Mouse (Mus musculus) yolk sac, embryonic 10.5 days (tissue): ENCODE data around the gene Zc3h18.

Source experiments
- DNase-seq: peaks from one replicate; pipeline ENCODE4 v3.0.0-alpha.2; 2017; ENCODE audit warnings: low spot score

The Zc3h18 gene

DNA sequence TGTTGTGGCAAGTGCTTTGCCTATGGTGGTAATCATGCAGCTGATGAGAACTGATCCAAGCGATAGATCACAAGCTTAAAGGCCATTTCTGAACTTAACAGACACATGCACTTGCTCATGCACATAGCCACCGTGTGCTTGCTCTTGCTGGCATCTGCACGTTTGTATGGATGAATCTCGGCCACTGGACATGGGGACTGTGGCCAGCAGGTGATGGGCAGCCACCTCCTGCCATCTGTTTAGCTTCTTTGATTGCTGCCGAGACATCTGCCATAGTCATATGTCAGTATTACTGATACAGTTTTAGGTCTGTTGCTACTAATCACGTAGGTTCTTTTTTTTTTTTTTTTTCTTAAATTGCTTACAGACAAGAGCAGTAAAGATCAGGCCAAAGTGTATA, 18.9 kb downstream of the Zc3h18 start:
- DNase-seq, result no peak

DNA sequence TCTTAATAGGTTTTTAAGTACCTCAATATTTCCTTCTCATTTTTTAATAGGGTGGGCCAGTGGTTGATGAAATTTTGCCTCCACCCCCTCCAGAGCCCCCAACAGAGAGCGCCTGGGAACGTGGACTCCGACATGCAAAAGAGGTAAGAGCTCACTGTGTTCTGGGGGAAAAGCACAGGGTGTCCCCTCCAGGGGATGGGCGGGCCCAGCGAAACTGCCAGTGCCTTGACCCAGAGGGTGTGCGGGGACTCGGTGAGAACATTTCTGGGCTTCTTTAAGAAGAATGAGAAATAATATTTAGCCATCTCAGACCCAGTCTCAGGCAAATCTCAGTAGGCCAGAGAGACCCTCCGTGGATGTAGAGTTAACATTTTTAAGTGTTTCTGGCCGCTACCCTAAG, 21.8 kb downstream of the Zc3h18 start:
- no peak for DNase-seq

DNA sequence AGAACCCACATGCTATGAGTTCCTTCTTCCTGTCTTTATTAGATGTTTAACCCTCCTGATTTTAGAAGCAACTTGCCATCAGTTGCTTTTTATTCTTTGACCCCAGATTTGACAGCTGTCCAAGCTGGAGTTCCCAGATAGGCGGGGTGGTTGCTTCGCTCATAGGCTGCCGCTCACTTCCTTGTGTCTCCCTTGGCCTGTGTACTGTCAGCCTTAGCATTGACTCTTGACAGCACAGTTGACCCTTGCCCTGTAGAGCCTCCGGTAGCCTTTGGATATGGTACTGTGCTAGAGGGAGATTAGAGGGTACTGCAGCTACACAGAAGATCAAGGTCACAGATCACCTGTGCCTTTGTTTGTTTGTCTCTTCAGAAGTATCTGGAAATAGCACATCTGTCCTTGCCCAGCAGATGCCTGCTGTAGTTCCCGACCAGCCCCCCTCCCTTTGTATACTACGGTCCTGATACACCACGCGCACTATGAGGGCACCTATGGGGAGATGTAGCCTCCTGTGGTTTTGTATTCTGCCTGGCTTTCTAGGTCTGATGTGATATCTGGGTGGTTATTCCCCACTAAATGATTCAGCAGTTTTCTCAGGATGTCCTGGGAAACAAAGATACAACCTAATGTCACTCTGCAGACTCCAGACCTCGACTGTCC, 28.9 kb downstream of the Zc3h18 start:
- peak; percentile 78 for DNase-seq

DNA sequence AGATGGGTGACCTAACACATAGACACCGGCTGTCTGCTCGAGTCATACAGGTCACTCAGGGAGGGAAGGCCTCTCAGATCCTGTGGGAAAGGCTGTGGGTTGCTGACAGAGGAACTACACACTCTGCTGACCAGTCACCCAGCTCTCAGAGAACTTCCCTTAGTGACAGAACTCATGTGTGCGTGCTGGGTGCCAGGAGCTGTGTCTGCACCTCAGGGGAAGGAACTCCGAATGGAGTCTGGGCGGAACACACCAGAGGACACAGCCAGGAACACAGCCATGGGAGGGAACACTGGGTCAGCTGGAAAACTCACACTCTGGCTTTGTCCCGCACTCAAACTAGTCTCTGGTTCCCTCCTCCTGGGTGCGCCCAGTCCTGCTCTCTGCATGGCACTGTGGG, 31.3 kb downstream of the Zc3h18 start:
- DNase-seq, result no peak

DNA sequence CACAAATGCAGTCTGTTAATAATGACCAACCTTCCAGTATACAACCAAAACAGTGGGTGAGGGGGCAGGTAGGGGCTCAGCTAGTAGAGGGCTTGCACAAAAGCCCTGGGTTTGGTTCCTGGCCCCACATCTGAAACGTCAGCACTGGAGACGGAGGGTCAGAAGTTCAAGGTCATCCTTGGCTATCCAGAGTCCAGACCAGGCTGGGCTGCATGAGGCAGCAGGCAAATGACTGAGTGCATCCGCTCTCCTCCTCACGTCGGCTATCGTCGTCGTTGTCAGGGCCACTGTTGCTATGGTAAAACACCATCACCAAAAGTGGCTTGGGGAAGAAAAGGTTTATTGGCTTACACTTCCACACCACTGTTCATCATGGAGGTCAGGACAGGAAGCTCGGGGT, 37.9 kb downstream of the Zc3h18 start:
- no peak for DNase-seq

DNA sequence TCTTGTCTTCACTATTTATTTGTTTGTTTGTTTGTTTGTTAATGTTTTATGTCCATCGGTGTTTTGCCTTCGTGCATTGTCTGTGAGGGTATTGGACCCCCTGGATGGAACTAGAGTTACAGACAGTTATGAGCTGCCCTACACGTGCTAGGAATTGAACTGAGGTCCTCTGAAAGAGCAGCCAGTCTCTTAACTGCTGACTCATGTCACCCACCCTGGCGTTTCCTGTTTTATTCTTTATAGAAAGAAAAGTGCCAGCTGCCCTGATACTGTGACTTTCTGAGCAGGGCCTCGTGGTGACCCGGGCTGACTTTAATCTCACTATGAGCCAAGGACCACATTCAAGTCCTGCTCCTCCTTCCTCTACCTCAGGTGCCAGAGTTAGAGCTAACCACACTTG, 39.1 kb downstream of the Zc3h18 start:
- no peak for DNase-seq

DNA sequence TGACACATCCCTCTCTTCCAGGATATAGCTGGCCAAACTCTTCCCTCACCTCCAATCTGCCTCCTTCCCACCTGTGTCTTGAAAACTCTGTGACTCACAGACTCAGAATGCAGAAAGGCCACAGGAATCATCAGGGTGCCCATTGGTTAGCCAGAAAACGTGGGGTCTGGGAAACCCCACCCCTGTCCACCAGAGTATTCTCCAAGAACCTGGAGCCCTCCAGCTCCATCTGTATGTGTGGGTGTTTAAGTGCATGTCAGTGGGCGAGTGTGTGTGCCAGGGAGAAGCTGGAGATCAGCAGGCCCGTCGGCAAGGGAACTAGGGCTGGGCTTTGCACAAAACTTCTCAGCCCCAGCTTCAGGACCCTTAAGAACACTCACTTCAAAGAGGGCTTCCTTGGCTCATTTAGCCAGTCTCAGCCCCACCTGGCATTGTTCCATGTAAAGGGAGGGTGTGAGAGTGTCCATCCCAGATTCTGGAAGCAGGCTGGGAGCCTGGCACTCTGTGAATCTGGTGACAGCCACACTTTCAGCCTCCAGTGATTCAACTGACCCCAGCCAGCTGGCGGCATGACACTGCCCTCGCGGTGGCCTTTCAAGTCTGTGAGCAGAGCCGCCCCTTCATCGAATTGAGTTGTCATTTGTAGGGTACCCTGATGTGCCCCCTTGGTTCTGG, 43.6 kb downstream of the Zc3h18 start:
- DNase-seq, result no peak

DNA sequence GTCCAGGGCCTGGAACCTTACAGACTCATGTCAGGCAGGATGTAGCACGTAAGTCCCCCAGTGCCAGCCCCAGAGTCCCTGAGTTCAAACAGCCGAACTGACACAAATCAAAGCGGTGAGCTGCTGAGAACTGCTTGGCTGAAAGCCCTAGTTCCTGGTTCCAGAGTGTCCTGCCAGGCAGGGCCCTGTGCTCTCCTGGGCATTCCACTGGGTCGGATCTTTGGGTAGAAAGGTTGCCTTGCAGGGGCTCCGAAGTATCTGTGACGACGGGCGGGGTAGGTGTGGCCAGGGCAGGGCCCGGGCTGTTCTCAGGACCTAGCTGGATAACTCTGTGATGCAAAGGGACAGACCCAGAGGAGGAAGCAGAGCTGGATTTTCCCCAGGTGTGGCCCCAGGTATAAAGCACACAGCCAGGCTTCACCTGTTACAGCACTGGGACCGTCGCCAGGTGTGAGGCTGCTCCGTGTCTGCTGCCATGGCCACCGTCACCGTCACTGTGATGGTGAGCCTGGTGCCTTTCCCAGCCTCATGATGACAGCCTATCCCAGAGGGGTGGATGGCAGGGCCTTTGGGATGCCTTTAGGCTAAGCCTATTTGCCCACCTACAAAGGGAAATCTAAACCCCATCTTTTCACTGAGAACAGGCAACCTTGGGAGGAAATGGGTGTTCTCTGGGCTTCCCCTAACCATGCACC, 45.1 kb downstream of the Zc3h18 start, which contains the start of gene Il17c:
Gene Il17c, plus strand, starts transcription at position 645 of the 695 bp plus-strand sequence.
- no peak for DNase-seq

DNA sequence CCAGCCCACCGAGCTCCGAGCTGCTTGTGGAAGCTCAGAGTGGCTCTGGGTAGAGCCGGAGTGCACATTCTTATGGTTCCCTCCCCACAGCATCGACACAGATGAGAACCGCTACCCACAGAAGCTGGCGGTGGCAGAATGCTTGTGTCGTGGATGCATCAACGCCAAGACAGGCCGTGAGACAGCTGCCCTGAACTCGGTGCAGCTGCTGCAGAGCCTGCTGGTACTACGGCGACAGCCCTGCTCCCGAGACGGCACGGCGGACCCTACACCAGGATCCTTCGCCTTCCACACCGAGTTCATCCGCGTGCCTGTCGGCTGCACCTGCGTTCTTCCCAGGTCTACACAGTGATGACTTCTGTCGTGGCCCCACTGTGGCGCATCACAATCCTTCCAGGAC, 46.8 kb downstream of the Zc3h18 start:
- no peak for DNase-seq

DNA sequence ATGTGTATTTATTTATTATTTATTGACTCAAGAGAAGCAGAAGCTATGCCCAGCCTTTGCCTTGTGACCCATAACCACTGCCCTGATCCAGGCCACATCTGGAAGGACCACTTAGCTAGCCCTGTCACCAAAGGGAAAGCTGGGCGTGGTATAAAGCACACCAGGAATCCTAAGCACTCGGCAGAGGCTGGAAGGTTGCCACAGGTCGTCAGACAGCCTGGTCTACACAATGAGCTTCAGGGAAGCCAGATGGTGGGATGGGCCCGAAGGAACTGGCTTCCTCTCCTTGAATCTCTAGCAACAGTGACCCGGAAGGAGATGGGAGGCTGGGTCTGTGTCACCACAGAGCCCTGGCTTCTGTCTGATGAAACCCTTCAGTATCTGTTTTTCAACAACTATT, 47.2 kb downstream of the Zc3h18 start:
- DNase-seq, result no peak

DNA sequence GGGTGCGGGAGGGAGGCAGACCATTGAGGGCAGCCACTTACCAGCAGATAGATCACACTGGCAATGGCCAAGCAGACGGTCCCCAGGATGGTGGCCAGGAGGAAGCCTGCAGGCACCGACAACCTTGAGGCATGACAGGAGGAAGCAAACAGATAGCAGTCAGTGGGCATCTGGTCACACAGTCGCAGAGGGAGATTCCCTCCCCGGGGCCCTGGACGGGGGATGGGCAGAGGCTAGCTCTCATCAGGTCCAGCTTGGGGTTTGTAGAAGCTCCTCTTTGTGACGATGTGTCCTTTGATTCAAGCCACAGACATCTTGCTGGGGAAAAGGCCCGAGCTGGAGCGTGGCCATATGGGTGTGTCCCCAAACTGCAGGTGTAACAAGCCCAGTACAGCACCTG, 49.7 kb downstream of the Zc3h18 start:
- DNase-seq, result no peak

DNA sequence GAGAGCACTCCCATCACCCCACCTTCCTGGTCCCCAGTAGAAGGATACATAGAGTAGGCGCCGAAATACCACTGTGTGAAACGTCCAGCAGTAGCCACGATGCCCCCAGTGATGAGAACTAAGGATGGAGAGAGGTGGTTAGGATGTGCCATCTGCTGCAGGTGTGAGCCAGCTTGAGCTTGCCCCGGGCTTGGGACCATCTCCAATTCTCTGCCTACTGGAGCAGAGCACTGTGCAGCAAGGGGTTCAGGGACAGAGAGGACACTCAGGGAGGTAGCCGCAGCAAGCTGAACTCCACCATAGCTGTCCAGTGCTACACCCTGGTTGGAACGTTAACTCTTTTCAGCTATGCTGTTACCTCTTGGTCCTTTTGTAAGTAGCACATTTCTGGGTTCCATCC, 51.2 kb downstream of the Zc3h18 start:
- no peak for DNase-seq

DNA sequence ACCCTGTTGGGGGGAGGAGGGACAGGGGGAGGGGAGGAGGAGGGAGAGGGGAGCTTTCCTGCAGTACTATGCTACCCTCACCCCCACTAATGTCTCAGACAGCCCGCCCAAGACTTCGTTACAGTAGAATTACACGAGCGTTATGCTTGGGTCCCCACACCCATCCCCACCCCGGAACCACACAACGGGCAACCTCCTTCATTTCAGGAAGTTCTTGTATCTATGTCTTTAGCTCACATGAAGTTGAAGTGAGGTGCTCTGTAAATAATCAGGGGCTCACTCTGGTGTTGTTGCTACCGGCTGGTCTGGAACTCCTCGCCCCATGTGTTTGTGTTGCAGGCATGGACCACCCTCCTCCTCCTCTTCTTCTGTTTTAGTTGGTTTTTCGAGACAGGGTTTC, 51.8 kb downstream of the Zc3h18 start:
- DNase-seq, result no peak

DNA sequence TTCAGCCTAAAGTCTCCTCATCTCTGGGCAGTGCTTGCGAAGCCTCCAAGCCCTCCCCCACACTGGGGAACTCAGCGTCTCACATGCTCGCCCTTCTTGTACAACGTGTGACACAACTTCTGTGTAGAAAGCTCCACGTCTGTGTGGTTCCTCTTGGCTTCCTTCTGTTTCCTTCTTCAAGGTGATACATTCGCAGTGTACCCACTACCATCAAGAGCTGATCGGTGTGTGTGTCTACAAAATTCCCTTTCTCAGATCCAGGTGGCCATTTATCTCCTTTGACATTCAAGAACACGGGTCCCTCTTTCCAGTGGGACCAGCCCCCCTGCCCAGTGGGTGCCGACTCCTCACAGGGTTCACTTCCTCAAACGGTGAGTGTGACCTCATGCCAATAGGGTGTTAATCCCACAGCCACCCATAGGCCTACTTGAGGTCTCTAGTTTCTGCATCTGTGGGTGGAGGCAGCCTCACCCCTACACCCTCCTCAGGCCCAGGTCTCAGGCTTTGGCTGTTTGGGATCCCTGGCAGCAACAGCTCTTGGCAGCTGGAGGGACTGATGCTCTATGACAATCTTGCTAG, 53.7 kb downstream of the Zc3h18 start:
- DNase-seq, result no peak

DNA sequence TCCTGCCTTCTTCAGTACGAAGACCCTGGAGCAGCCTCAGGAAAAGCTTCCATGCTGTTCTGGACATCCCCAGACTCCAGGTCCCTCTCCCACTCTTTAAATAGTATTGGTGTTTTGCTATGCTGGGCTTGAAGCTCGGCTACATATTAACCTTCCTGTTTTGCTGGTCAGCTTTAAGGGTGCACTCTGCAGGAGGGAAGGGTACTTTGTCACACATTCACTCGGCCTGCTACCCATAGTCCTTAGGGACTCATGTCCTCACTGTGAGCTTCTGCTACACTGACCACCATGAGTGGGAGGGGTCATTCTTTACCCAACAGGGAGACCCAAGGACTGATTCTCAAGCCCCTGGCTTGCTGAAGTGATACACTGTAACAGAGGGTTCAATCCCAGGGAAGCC, 54.2 kb downstream of the Zc3h18 start:
- peak; percentile 72 for DNase-seq

DNA sequence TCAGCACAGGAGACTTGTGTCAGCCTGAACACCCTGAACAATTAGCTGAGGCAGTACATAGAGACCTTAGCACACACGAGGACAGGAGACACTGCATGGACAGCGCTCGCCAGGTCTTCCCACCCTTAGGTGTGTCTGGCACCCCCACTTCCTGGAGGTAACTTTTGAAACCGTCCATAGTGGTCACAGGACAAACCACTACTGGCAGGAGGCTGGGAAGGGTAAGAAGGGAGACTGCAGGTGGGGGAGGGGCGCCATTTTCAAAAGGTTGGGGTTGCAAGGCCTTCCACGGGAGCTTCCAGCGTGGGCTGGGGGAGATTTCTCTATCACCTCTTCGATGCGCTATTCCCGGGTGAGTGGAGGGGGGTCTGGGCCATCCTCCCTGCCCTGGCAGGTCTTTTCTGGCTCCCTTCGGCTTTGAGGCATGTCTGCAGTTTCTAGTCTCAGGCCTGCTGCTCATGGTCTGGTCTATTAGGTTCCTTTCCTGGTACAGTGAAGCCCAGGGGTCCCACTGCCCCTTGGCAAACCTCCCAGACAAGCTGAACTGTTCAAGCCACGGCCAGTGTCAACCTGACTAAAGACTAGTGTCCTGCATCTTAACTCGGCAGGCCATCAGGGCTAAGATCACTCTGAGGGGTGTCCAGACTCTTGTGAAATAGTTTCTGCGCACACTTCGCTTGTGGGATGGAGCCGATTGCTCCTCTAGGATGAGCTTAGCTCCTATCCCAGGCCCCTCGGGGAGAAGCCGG, 55.5 kb downstream of the Zc3h18 start:
- peak; percentile 59 for DNase-seq

DNA sequence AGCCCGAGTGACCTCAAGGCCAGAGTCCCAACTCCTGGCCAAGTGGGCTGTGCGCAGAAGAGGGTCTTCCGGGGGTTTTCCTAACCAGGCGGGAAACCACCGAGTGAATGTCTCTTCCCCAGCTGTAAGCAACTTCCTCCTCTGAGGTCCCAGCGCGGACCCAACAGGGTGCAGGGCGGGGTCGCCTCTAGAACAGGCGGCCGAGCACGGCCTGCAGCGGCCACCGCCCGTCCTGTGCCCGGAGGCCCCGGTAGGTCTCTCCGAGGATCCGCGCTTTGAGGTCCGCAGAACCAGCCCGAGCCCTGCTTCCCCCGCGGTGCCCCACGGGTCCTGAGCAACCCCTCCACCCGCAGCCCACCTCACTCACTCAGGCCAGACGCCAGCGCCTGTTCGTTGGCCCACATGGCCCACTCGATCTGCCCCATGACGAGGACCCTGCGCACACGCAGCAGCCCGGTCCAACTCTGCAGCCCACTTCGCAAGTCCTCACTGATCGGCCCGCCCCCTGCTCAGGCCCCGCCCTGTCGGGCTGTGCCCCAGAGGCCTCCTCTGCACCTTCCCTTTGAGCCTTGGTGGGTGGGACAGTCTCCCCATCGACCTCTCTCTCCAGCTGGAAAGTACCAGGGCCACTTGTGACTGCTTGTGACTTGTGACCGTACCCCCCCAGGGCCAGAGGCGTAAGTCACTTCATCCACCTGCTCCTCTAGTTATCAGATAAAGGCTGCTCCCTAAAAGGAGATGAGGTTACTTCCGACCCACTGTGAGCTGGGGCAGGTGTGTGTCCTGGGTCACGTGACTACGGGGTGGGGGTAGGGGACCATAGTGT, 56.2 kb downstream of the Zc3h18 start, which contains the start of gene Cyba:
Gene Cyba, minus strand, starts transcription at position 488 of the 826 bp plus-strand sequence.
- DNase-seq, result peak; percentile 87

DNA sequence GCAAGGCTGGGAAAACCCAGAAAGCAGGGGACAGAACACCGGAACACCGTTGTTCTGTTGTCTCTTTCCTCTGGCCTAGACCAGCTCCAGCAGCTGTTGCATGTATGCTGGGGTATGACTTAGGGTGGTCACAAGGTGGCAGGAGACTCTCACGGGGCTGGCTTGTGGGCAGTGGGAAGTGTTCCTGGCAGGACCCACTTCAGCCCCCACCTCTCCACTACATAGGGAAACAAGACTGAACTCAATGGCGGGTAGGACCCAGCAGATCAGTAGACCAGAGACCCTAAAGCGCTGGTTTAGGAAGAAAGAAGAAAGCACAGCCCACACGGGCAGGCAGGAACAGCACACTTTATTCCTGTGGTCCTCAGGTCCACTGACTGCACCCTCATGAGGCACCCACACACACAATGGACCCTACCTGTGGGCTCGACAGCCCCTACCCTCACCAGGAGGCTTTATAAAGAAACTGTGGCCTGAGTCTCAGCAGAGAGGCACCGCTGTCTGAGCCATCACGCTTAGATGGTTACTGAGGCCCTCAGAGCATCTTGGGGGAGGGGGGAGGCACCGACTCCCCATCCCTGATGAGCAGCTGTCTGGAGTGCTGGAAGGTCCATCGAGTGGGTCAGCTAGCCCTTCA, 57.0 kb downstream of the Zc3h18 start:
- DNase-seq, result no peak

DNA sequence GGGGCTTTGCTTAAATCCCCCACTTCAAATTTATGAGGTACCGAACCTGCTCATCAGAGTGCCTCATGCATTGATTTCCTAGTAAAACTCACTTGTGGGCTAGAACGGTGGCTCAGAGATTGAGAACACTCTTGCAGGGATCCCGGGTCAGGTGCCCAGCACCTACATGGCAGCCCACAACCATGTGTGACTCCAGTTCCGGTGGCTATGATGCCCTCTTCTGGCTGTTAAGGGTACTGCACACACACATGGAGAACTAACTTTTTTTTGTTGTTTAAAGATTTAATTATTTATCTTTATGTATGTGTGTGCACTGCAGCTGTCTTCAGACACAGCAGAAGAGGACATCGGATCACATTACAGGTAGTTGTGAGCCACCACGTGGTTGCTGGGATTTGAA, 59.0 kb downstream of the Zc3h18 start:
- no peak for DNase-seq

DNA sequence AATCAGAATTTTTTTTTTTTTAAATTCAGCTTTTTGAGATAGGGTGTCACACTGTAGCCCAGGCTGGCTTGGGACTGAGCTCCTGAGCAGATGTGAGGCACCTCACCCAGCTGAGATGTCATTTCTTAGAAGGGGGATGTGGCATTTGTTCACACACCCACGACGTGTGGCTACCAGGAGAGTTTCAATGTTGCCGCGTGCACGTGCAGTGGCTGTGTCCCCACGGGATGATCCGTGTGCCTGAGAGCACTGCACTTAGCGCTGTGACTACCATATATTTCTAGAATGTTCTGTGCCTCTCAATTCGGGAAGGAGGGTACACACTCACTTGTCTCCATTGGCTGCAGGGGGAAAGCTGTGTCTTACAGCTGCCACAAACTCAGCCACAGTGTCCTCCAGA, 59.7 kb downstream of the Zc3h18 start:
- no peak for DNase-seq
